Mouse (Mus musculus): ENCODE data around the gene Trp53bp2. TPM values are rescaled to one million over a fixed set of nuclear protein-coding genes. Genes with fewer than 3 reads are reported as not detected.

Gene Trp53bp2
- polyA plus RNA-seq, 1 experiment from 2014 or later: 16.0 TPM

DNA sequence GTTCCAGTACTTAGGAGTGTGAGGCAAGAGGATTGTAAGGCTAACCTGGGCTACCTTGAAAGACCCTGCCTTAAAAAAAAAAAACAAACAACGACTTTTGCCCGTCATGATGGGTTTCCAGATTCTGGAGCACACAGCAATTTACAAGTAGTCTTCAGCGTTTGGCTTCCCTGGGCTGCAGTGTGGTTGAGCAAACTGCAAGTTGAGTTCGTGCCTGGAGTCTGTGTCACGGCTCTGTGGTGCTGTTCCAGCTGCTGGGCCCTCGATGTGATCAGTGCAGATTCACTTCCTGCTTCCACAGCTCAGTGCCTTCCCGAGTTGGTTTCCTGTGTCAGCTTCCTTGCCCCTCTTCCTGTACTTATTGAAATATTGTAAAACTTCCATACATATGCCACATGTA lies 52.3 kb downstream of the Trp53bp2 start:
- WGBS: 72% methylated on average over 7 of the region's 7 CpGs
- Histone ChIP-seq H3K27me3 (ENCODE audit: control insufficient read depth, insufficient read depth, low read depth, low read length) (no peaks in the 10 kb centered on the region), H3K36me3 (ENCODE audit: control insufficient read depth, insufficient read depth, low read length) (peaks cover 6% of the 10 kb centered on the region), H3K4me2 (ENCODE audit: low read length) (no peak overlapping the region), H3K4me1 (ENCODE audit: control insufficient read depth, insufficient read depth, low read length) (no peaks in the 10 kb centered on the region), H3K9ac (ENCODE audit: low read depth, low read length) (no peak overlapping the region), H3K27ac (ENCODE audit: low read length) (peak overlapping the region; percentile 54; the same call in 1 of the 2 replicates), H3K9me3 (replicated peaks; ENCODE audit: control insufficient read depth, low read length, poor library complexity, severe bottlenecking) (no peaks in the 10 kb centered on the region), H3K4me3 (ENCODE audit: low read depth, low read length) (no peak overlapping the region)
- ATAC-seq: no peak

DNA sequence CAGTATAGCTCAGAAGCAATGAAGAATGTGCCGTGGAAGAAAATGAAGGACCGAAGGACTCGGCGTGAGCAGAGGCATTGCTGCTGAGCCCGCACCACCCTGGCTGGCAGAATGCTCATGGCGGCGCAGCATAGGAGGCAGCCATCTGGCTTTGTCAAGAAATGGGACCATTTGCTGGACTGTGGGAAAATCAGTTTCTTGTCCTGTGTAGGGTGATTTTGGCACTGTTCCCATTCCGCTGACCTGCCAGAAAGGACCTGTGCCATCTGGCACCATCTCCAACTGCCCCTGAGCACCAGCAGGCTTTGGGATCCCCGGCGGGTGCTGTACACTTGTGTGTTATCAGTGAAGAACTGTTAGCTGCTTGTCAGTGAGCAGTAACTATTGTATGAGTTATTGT lies 52.8 kb downstream of the Trp53bp2 start:
- Histone ChIP-seq H3K36me3 (ENCODE audit: control insufficient read depth, insufficient read depth, low read length) (peaks cover 2% of the 10 kb centered on the region; the same call in 1 of the 2 replicates), H3K27ac (ENCODE audit: low read length) (no peak overlapping the region), H3K4me2 (ENCODE audit: low read length) (no peak overlapping the region), H3K4me1 (ENCODE audit: control insufficient read depth, insufficient read depth, low read length) (no peaks in the 10 kb centered on the region), H3K27me3 (ENCODE audit: control insufficient read depth, insufficient read depth, low read depth, low read length) (no peaks in the 10 kb centered on the region), H3K9me3 (replicated peaks; ENCODE audit: control insufficient read depth, low read length, poor library complexity, severe bottlenecking) (no peaks in the 10 kb centered on the region), H3K4me3 (ENCODE audit: low read depth, low read length) (no peak overlapping the region), H3K9ac (ENCODE audit: low read depth, low read length) (no peak overlapping the region)
- WGBS: 80% methylated on average over 10 of the region's 10 CpGs
- ATAC-seq: no peak

DNA sequence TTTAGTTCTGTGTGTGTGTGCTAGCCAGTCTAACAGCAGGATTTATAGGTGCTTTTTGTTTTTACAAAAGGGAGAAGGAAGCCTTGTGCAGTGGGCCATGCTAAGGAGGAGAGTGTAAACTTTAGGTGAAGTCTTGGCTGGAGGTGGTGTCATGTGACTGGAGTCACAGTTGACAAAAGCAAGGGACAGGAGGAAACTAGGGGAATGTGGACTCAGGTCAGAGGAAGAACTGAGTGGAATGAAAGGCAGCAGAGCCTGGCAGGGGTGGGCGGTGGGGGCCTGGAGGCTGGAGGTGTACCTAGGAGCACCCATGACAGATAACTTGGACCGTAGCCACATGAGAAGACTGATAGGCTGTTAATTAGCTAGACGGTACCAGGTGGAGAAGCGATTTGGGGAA lies 56.3 kb downstream of the Trp53bp2 start:
- Histone ChIP-seq H3K27me3 (ENCODE audit: control insufficient read depth, insufficient read depth, low read depth, low read length) (no peaks in the 10 kb centered on the region), H3K9ac (ENCODE audit: low read depth, low read length) (no peak overlapping the region), H3K4me3 (ENCODE audit: low read depth, low read length) (no peak overlapping the region), H3K36me3 (ENCODE audit: control insufficient read depth, insufficient read depth, low read length) (peaks cover 31% of the 10 kb centered on the region), H3K27ac (ENCODE audit: low read length) (no peak overlapping the region), H3K4me1 (ENCODE audit: control insufficient read depth, insufficient read depth, low read length) (no peaks in the 10 kb centered on the region), H3K9me3 (replicated peaks; ENCODE audit: control insufficient read depth, low read length, poor library complexity, severe bottlenecking) (no peaks in the 10 kb centered on the region), H3K4me2 (ENCODE audit: low read length) (no peak overlapping the region)
- no peak for ATAC-seq
- 84% methylated on average over 4 of the region's 4 CpGs for WGBS

DNA sequence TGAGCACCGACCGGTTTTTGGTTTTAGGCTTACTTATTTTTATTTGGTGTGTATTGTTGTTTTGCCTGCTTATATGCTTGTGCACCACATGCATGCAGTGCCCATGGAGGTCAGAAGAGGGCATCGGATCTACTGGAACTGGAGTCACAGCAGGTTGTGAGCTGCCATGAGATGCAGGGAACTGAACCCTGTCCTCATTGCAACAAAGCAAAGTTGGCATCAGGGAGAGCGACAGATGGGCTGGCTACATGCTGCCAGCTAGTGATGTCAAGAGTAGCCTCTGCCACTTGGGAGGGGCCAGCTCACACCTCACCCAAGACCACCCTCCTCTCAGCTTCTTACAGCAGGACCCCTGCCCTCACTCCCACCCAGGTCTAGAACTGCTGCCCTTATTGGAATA lies 57.0 kb downstream of the Trp53bp2 start:
- no peak overlapping the region for H3K4me3 ChIP-seq (ENCODE audit: low read depth, low read length)
- H3K4me1 ChIP-seq (ENCODE audit: control insufficient read depth, insufficient read depth, low read length): no peaks in the 10 kb centered on the region
- ATAC-seq: no peak
- H3K9ac ChIP-seq (ENCODE audit: low read depth, low read length): no peak overlapping the region
- no peaks in the 10 kb centered on the region for H3K9me3 ChIP-seq (replicated peaks; ENCODE audit: control insufficient read depth, low read length, poor library complexity, severe bottlenecking)
- 93% methylated on average over 4 of the region's 4 CpGs for WGBS
- no peaks in the 10 kb centered on the region for H3K27me3 ChIP-seq (ENCODE audit: control insufficient read depth, insufficient read depth, low read depth, low read length)
- peaks cover 33% of the 10 kb centered on the region for H3K36me3 ChIP-seq (ENCODE audit: control insufficient read depth, insufficient read depth, low read length)
- no peak overlapping the region for H3K27ac ChIP-seq (ENCODE audit: low read length)
- H3K4me2 ChIP-seq (ENCODE audit: low read length): no peak overlapping the region

DNA sequence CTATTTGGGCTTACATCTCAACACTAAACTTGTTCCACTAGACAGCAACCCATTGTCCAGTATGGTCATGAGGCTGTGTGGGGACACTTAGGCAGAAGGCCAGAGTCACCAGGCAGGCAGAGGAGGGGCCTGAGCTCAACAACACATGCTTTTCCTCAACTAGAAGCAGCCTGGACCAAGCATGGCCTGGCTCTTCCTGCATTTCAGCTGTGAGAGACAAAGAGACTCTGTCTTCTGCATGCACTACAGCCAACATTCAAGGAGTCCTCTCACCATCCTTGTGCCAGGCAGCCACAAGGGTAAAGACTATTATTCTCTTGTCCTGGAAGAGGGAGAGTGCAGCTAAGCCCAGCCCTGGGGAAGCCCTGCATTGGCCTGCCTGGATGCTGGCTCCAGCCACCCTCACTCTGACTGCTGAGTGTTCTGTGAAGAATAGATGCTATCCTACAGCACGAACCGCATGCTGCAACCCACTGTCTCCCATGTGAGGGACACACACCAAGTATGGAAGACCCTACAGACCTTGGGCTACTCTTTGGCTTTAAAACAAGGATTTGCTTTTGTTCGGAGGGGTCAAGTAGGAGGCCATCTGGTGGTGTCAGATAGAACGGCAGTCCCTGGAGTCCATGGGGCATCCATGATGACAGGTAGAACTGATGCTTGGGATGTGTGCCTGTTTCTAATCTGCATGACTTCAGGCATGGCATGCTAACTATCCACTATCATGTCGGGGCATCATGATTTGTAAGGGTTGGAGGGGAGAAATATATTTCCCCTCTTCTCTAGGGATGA lies 66.2 kb downstream of the Trp53bp2 start:
- Histone ChIP-seq H3K27ac (ENCODE audit: low read length) (no peak overlapping the region), H3K4me3 (ENCODE audit: low read depth, low read length) (no peak overlapping the region), H3K9ac (ENCODE audit: low read depth, low read length) (no peak overlapping the region), H3K36me3 (ENCODE audit: control insufficient read depth, insufficient read depth, low read length) (peaks cover 30% of the 10 kb centered on the region), H3K9me3 (replicated peaks; ENCODE audit: control insufficient read depth, low read length, poor library complexity, severe bottlenecking) (no peaks in the 10 kb centered on the region), H3K4me1 (ENCODE audit: control insufficient read depth, insufficient read depth, low read length) (no peaks in the 10 kb centered on the region), H3K27me3 (ENCODE audit: control insufficient read depth, insufficient read depth, low read depth, low read length) (no peaks in the 10 kb centered on the region), H3K4me2 (ENCODE audit: low read length) (no peak overlapping the region)
- no peak for ATAC-seq
- 83% methylated on average over 5 of the region's 5 CpGs for WGBS

DNA sequence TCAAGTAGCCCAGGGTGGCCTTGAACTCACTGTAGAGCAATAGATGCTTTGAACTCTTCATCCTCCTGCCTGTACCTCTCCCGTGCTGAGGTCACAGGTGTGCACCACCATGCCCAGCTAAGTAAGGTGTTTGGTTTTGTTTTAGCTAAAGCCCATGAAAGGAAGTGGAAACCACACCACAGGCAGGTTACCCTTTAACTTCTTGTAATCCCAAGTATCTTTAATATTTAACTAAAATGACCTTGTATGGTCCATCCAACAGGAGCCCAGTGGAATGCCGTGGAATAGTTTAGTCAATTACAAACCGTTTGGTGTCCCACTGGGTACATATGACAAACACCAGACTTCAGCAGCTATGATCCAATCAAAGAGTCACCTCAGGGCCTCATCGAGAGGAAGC lies 70.0 kb downstream of the Trp53bp2 start:
- Histone ChIP-seq H3K36me3 (ENCODE audit: control insufficient read depth, insufficient read depth, low read length) (peaks cover 14% of the 10 kb centered on the region), H3K9ac (ENCODE audit: low read depth, low read length) (no peak overlapping the region), H3K4me3 (ENCODE audit: low read depth, low read length) (no peak overlapping the region), H3K27me3 (ENCODE audit: control insufficient read depth, insufficient read depth, low read depth, low read length) (no peaks in the 10 kb centered on the region), H3K27ac (ENCODE audit: low read length) (no peak overlapping the region), H3K4me1 (ENCODE audit: control insufficient read depth, insufficient read depth, low read length) (no peaks in the 10 kb centered on the region), H3K4me2 (ENCODE audit: low read length) (no peak overlapping the region), H3K9me3 (replicated peaks; ENCODE audit: control insufficient read depth, low read length, poor library complexity, severe bottlenecking) (no peaks in the 10 kb centered on the region)
- ATAC-seq: no peak
- 93% methylated on average over 4 of the region's 4 CpGs for WGBS

DNA sequence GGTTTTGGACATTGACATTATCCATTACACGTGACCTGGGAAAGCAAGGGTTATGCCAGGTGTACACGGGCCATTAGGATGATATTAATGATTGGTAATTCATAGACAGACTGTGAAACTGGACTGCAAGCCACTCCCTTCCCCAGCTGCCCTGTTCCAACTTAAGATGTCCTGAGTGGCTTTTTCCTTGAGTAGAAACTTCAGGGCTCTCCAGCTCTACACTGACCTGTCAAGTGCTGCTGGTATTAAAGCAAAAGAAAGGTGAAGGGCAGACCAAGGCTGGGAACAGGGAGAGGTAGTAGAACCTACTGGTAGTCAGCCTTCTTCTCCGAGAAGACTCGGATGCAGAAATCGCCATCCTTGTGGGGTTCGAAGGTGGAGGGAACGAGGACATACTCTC lies 72.2 kb downstream of the Trp53bp2 start:
- no peaks in the 10 kb centered on the region for H3K4me1 ChIP-seq (ENCODE audit: control insufficient read depth, insufficient read depth, low read length)
- no peaks in the 10 kb centered on the region for H3K9me3 ChIP-seq (replicated peaks; ENCODE audit: control insufficient read depth, low read length, poor library complexity, severe bottlenecking)
- H3K36me3 ChIP-seq (ENCODE audit: control insufficient read depth, insufficient read depth, low read length): peaks cover 14% of the 10 kb centered on the region
- no peak overlapping the region for H3K4me2 ChIP-seq (ENCODE audit: low read length)
- no peak overlapping the region for H3K27ac ChIP-seq (ENCODE audit: low read length)
- H3K27me3 ChIP-seq (ENCODE audit: control insufficient read depth, insufficient read depth, low read depth, low read length): no peaks in the 10 kb centered on the region
- 95% methylated on average over 7 of the region's 7 CpGs for WGBS
- no peak overlapping the region for H3K4me3 ChIP-seq (ENCODE audit: low read depth, low read length)
- no peak overlapping the region for H3K9ac ChIP-seq (ENCODE audit: low read depth, low read length)
- ATAC-seq: no peak

DNA sequence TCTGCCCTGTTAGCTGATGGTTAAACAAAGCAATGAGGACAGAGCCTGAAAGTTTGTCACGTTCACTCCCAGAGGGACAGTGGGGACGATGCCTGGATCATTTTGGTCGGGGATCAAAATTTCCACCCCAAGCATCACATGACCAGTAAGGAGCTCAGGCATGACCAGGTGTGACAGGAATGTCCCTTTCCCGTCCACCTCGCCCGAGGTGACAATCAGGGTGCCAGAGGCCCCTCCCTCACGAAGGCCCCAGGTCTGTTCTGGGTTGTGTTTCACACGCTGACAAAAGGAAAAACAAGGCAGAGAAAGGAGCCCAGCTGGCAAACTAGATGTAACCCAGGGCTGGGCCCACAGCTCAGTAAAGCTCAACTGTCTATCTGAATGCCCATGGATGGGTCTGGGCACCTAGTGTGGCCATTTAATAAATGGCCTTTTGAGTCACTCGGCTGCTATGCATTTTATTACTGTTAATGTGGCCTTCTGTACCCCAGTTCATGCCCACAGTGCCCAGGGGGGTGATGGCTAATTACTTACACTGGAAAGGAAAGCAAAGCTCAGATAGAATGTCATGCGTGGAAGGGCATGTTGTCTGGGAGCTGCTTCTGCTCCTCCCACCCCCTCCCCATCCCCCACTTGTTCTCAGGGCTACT lies 72.8 kb downstream of the Trp53bp2 start:
- Histone ChIP-seq H3K4me1 (ENCODE audit: control insufficient read depth, insufficient read depth, low read length) (no peaks in the 10 kb centered on the region), H3K27me3 (ENCODE audit: control insufficient read depth, insufficient read depth, low read depth, low read length) (no peaks in the 10 kb centered on the region), H3K27ac (ENCODE audit: low read length) (no peak overlapping the region), H3K4me2 (ENCODE audit: low read length) (no peak overlapping the region), H3K9me3 (replicated peaks; ENCODE audit: control insufficient read depth, low read length, poor library complexity, severe bottlenecking) (no peaks in the 10 kb centered on the region), H3K9ac (ENCODE audit: low read depth, low read length) (no peak overlapping the region), H3K36me3 (ENCODE audit: control insufficient read depth, insufficient read depth, low read length) (peaks cover 20% of the 10 kb centered on the region), H3K4me3 (ENCODE audit: low read depth, low read length) (no peak overlapping the region)
- WGBS: 94% methylated on average over 10 of the region's 10 CpGs
- no peak for ATAC-seq

Data from midbrain, embryonic 16.5 days (tissue).